Mouse (Mus musculus): ENCODE results near the gene Kbtbd2. TPM values are rescaled to one million over a fixed set of nuclear protein-coding genes. Genes with fewer than 3 reads are reported as not detected.

Gene Kbtbd2
- polyA plus RNA-seq, 1 experiment: 0.78 TPM

- no peak for TF ChIP-seq GATA1 (IDR thresholded peaks at IDR 0.05; ENCODE audit: borderline replicate concordance, low read length)
- TF ChIP-seq FLI1 (IDR thresholded peaks at IDR 0.05; ENCODE audit: low read length): no peak
- H3K4me3 ChIP-seq (replicated peaks): peak within 1 kb of the TSS; percentile 92
- H3K4me1 ChIP-seq: peaks cover 11% of the 10 kb centered on the region
Measured at GRCm38 (mm10) chr6:56831697-56832406, 34.2 kb upstream of the Kbtbd2 start, which contains the start of gene Fkbp9. Fkbp9 (plus strand) TSS chr6:56832059.

GRCm38 (mm10) chr6:56825657-56826056, 28.0 kb upstream of the Kbtbd2 start:
- Histone ChIP-seq H3K4me1 (0 out of 2 replicates have a peak, but pooled peaks cover 3% of the 10 kb centered on the region), H3K9me3 (peaks cover 9% of the 10 kb centered on the region)
- TF ChIP-seq FLI1 (IDR thresholded peaks at IDR 0.05; ENCODE audit: low read length) (no peak), GATA1 (IDR thresholded peaks at IDR 0.05; ENCODE audit: borderline replicate concordance, low read length) (no peak)

More at GRCm38 (mm10) chr6:56831697-56832406, 34.2 kb upstream of the Kbtbd2 start, which contains the start of gene Fkbp9:
- Histone ChIP-seq H3K9me3 (no peaks in the 10 kb centered on the region), H3K27me3 (replicated peaks) (peaks cover 16% of the 10 kb centered on the region), H3K36me3 (replicated peaks; ENCODE audit: low read length) (no peaks in the 10 kb centered on the region)

GRCm38 (mm10) chr6:56819124-56819487, 21.5 kb upstream of the Kbtbd2 start:
- H3K4me1 ChIP-seq: peaks cover 5% of the 10 kb centered on the region
- H3K27me3 ChIP-seq (replicated peaks): peaks cover 3% of the 10 kb centered on the region
- H3K36me3 ChIP-seq (replicated peaks; ENCODE audit: low read length): no peaks in the 10 kb centered on the region
- H3K4me3 ChIP-seq (replicated peaks): peak overlapping the region; percentile 19
- peaks cover 11% of the 10 kb centered on the region for H3K9me3 ChIP-seq
- TF ChIP-seq FLI1 (IDR thresholded peaks at IDR 0.05; ENCODE audit: low read length) (no peak), GATA1 (IDR thresholded peaks at IDR 0.05; ENCODE audit: borderline replicate concordance, low read length) (no peak)

More at GRCm38 (mm10) chr6:56825657-56826056, 28.0 kb upstream of the Kbtbd2 start:
- Histone ChIP-seq H3K36me3 (replicated peaks; ENCODE audit: low read length) (no peaks in the 10 kb centered on the region), H3K27me3 (replicated peaks) (peaks cover 3% of the 10 kb centered on the region), H3K4me3 (replicated peaks) (no peak overlapping the region)

GRCm38 (mm10) chr6:56818436-56819123, 21.0 kb upstream of the Kbtbd2 start:
- H3K27me3 ChIP-seq (replicated peaks): peaks cover 3% of the 10 kb centered on the region
- H3K36me3 ChIP-seq (replicated peaks; ENCODE audit: low read length): no peaks in the 10 kb centered on the region
- H3K4me3 ChIP-seq (replicated peaks): peak overlapping the region; percentile 19
- H3K9me3 ChIP-seq: peaks cover 11% of the 10 kb centered on the region
- TF ChIP-seq GATA1 (IDR thresholded peaks at IDR 0.05; ENCODE audit: borderline replicate concordance, low read length) (no peak), FLI1 (IDR thresholded peaks at IDR 0.05; ENCODE audit: low read length) (no peak)
- H3K4me1 ChIP-seq: peaks cover 6% of the 10 kb centered on the region

GRCm38 (mm10) chr6:56813332-56813731, 15.7 kb upstream of the Kbtbd2 start:
- H3K4me1 ChIP-seq: peaks cover 15% of the 10 kb centered on the region
- no peak overlapping the region for H3K4me3 ChIP-seq (replicated peaks)
- H3K27me3 ChIP-seq (replicated peaks): no peaks in the 10 kb centered on the region
- TF ChIP-seq GATA1 (IDR thresholded peaks at IDR 0.05; ENCODE audit: borderline replicate concordance, low read length): no peak
- no peak for TF ChIP-seq FLI1 (IDR thresholded peaks at IDR 0.05; ENCODE audit: low read length)
- peaks cover 8% of the 10 kb centered on the region; the same call in 1 of the 2 replicates for H3K9me3 ChIP-seq
- no peaks in the 10 kb centered on the region for H3K36me3 ChIP-seq (replicated peaks; ENCODE audit: low read length)

- H3K27me3 ChIP-seq (replicated peaks): peaks cover 9% of the 10 kb centered on the region
- H3K4me1 ChIP-seq: peaks cover 29% of the 10 kb centered on the region
- no peak overlapping the region for H3K4me3 ChIP-seq (replicated peaks)
- TF ChIP-seq FLI1 (IDR thresholded peaks at IDR 0.05; ENCODE audit: low read length) (no peak), GATA1 (IDR thresholded peaks at IDR 0.05; ENCODE audit: borderline replicate concordance, low read length) (no peak)
- peaks cover 8% of the 10 kb centered on the region; the same call in 1 of the 2 replicates for H3K9me3 ChIP-seq
- no peaks in the 10 kb centered on the region for H3K36me3 ChIP-seq (replicated peaks; ENCODE audit: low read length)
Measured at GRCm38 (mm10) chr6:56808656-56809055, 11.0 kb upstream of the Kbtbd2 start.

- peak overlapping the region; percentile 16 for H3K4me3 ChIP-seq (replicated peaks)
- no peak for TF ChIP-seq FLI1 (IDR thresholded peaks at IDR 0.05; ENCODE audit: low read length)
- TF ChIP-seq GATA1 (IDR thresholded peaks at IDR 0.05; ENCODE audit: borderline replicate concordance, low read length): no peak
- peaks cover 9% of the 10 kb centered on the region for H3K27me3 ChIP-seq (replicated peaks)
- no peaks in the 10 kb centered on the region for H3K36me3 ChIP-seq (replicated peaks; ENCODE audit: low read length)
- H3K9me3 ChIP-seq: no peaks in the 10 kb centered on the region
- peaks cover 23% of the 10 kb centered on the region for H3K4me1 ChIP-seq
Measured at GRCm38 (mm10) chr6:56806195-56806594, 8.6 kb upstream of the Kbtbd2 start.

- Histone ChIP-seq H3K4me1 (peaks cover 21% of the 10 kb centered on the region), H3K27me3 (replicated peaks) (peaks cover 9% of the 10 kb centered on the region), H3K36me3 (replicated peaks; ENCODE audit: low read length) (no peaks in the 10 kb centered on the region), H3K9me3 (no peaks in the 10 kb centered on the region), H3K4me3 (replicated peaks) (no peak overlapping the region)
- TF ChIP-seq GATA1 (IDR thresholded peaks at IDR 0.05; ENCODE audit: borderline replicate concordance, low read length) (no peak), FLI1 (IDR thresholded peaks at IDR 0.05; ENCODE audit: low read length) (no peak)
Measured at GRCm38 (mm10) chr6:56805026-56805425, 7.4 kb upstream of the Kbtbd2 start.

- H3K36me3 ChIP-seq (replicated peaks; ENCODE audit: low read length): peaks cover 3% of the 10 kb centered on the region
- peak overlapping the region; percentile 95 for H3K4me3 ChIP-seq (replicated peaks)
- TF ChIP-seq GATA1 (IDR thresholded peaks at IDR 0.05; ENCODE audit: borderline replicate concordance, low read length) (no peak), FLI1 (IDR thresholded peaks at IDR 0.05; ENCODE audit: low read length) (no peak)
- no peaks in the 10 kb centered on the region for H3K27me3 ChIP-seq (replicated peaks)
- H3K4me1 ChIP-seq: peaks cover 39% of the 10 kb centered on the region
- H3K9me3 ChIP-seq: no peaks in the 10 kb centered on the region
Measured at GRCm38 (mm10) chr6:56798152-56798465, 496 bp upstream of the Kbtbd2 start.

GRCm38 (mm10) chr6:56796668-56797141, 908 bp downstream of the Kbtbd2 start:
- peaks cover 52% of the 10 kb centered on the region for H3K4me1 ChIP-seq
- peak overlapping the region; percentile 95 for H3K4me3 ChIP-seq (replicated peaks)
- H3K27me3 ChIP-seq (replicated peaks): no peaks in the 10 kb centered on the region
- peaks cover 17% of the 10 kb centered on the region for H3K36me3 ChIP-seq (replicated peaks; ENCODE audit: low read length)
- no peak for TF ChIP-seq FLI1 (IDR thresholded peaks at IDR 0.05; ENCODE audit: low read length)
- TF ChIP-seq GATA1 (IDR thresholded peaks at IDR 0.05; ENCODE audit: borderline replicate concordance, low read length): no peak
- H3K9me3 ChIP-seq: no peaks in the 10 kb centered on the region
